Mouse (Mus musculus): ENCODE measurements around the gene Cirbp.

Gene Cirbp

DNA sequence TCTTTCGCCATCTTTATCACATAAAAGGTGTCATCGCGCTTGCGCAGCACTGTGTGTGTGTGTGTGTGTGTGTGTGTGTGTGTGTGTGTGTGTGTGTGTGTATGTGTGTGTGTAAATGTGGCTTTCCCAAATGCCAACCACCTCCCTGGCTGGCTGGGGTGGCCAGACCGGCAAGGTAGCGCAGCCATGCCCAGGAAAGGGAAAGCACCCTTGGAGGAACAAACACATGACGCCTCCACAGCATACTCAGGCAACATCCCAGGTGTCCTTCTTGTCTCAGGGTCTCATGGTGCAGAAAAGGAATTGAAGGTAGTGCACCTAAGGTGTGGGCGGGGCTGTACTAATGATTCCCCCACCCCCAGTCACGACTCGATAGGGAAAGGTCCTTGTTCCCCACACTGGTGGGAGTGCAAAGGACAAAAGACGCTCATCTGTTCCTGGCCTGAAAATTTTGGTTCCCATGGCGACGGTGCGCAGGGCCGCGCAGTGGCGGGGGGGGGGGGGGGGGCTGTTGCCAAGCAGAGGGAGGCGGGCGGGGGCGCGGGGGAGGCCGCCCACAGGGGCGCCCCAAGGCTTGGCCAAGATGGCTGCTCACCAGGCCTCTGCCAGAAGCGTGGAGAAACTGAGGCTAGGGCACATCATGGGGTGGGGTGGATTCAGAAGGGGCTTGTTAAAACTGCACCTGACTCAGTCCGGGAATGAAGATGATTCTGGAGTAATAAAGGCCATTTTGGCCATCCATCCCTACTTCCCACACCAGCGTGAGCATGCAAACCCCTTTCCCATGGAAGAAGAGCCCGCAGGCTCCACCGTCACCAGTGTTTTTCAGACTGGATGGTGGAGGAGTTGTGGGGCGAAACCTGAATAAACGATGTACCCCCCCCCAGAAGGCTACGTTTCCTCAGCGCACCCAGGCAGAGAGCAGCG, 27.9 kb upstream of the Cirbp start:
- no peak for DNase-seq (ENCODE audit: low read depth, low spot score)

DNA sequence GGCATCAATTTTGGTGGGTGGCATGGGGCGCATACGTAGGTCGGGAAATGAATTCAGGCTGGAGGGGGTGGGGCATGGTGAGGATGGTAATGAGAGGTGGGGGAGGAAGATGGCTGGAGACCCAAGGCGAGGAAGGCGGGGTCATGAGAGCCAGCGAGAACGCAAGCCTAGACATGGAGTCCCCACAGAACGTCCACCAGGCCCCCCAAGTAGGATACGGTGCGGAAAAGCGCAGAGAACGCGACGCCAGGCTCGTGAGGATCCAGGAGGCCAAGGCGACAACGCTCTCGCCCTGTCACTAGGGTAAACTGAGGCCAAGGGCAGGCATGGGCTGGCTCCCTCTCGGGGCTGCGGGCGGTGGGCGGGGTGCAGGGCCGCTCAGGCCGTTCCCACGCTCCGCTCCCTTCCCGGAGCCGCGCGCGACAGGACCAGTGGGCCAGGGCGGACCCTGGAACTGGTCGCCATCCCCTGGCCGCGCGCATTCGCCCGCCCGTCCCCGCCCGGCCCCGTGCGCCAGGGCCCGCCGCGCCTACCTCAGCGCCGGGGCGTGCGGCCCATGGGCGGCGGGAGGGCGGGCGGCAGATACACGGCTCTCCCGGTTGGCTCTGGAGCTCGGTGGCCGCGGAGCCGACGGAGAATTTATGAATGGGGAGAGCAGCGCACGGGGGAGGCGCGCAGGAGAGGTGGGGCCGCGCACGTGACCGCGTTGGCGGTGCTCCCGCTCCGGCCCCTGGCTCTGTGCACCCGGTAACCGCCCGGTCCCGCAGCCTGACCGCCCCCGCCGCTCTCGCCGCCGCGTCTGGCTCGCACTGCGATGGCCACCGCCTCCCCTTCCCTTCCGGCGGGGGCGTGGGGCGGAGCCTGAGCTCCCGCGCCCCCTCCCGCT, 27.0 kb upstream of the Cirbp start, which contains the start of gene Atp5d:
Gene Atp5d (plus strand): TSS at position 80 of the 886 bp plus-strand sequence.
- DNase-seq (ENCODE audit: low read depth, low spot score), result no peak

DNA sequence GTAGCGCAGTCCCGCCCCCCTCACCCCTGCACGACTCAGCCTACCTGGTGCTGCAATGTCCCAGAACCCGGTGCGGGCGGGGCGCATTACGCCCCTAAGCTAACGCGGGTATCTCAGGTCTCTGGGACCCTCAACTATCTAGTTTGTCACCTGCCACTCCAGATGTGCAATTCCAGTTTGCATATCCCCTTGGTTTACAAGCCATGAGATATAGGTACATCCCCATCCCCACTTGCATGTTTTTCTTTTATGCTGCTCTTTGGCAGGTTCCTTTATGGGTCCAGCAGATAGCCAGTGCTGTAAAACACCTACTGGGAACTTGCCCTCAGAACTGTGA, 26.4 kb upstream of the Cirbp start:
- no peak for DNase-seq (ENCODE audit: low read depth, low spot score)

DNA sequence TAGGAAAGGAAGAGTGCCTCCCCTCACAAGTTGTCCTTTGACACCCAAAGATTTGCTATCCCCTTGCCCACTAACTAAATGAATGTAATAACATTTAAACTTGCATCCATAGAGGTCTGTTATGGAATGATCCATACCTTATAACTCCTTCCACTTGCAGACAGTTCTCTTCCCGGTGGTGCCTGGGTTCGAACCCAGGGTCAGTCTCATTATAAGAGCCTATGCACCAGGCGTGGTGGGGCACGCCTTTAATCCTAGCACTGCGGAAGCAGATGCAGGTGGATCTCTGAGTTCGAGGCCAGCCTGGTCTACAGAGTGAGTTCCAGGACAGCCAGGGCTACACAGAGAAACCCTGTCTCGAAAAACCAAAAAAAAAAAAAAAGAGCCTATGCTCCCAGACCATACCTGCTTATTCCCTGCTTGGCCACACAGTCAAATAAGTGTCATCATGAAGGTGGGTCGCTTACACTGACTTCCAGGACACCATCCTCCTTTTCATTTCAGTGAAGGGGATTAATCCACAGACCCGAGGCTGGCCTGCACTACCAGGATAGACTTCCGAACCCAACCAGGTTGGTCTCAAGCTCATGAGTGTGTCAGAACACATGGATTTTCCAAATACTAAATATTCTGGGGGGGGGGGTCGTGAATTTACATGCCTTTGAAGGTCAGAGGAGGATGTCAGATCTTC, 25.7 kb upstream of the Cirbp start:
- DNase-seq (ENCODE audit: low read depth, low spot score), result no peak

DNA sequence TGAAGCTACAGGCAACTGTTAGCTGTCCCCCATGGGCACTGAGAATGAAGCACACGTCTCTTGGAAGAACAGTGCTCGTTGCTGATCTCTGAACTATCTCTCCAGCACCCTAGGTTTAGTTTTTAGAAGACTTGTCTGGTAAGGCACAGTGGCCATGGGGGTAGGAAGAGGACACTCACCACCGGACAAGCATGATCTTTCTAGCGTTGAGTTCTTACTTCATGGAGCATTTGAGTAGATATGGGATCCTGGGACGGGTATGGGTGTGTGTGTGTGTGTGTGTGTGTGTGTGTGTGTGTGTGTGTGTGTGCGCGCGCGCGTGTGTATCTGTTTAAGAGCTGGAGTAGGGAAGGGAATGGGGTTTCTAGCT, 25.1 kb upstream of the Cirbp start, which contains the start of gene Cbarp:
Gene Cbarp (minus strand): TSS at position 170 of the 370 bp plus-strand sequence.
- no peak for DNase-seq (ENCODE audit: low read depth, low spot score)

DNA sequence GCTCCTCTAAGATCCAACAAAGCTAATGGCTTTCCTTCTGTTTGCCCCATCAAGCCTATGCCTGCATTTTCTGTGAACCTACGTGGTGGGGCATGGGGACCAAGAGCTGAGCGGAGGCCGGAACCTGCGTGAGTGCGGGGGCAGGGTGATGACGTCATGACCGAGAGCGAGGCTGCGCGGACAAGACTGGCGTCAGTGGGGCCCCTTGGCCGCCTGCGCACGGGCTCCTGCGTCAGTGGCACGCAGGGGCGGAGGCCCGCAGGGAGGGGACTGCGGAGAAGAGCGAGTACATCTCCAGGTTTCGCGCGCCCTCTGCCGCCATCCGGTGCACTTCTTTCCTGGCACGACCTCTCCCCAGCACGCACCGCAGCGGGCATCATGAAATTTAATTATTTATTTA, 24.5 kb upstream of the Cirbp start:
- DNase-seq (ENCODE audit: low read depth, low spot score), result peak; percentile 92

DNA sequence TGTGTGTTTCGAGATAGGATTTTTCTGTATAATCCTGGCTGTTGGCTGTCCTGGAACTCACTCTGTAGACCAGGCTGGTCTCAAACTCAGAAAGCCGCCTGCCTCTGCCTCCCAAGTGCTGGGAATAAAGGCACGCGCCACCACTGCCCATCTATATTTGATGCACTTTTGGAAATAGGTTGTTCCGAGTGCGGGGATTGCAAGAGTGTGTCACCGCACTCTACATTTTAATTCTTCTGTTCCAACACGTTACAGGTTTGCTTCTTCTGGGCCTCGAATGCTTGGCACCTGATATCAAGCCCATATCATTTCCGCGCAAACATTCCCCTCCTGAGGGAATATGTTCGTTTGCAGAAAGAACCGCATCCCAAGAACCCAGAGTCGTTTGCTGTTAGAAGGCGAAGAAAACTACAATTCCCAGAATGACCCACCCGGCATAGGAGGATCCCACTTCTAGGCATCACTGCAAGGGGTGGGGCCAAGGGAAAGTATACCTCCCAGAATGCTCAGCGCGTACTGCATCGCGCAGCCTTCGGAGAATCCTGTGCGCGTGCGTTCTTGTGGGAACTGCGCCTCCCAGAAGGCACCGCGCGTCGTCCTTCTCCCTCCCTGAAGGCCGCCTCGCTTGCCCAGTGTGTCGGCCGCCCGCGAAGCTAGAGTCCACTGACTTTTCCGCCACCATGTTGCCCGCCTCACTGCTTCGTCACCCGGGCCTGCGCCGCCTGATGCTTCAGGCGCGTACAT, 23.8 kb upstream of the Cirbp start:
- peak; percentile 94 for DNase-seq (ENCODE audit: low read depth, low spot score)

DNA sequence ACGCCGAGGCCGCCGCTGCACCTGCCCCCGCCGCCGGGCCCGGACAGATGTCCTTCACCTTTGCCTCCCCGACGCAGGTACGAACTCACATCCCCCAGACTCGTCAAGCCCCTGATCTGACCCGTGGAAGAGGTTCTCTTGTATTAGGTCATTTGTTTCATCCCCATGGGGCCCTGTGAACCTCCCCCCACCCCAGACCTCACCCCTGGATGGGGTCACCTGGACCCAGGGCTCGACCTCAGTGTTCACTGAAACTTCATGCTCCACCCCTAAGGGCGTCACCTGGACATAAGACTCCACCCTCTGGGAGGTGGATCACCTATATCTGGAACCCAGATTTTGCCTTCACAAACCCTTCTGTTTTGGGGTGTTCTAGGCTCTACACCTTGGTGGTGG, 23.3 kb upstream of the Cirbp start:
- no peak for DNase-seq (ENCODE audit: low read depth, low spot score)

DNA sequence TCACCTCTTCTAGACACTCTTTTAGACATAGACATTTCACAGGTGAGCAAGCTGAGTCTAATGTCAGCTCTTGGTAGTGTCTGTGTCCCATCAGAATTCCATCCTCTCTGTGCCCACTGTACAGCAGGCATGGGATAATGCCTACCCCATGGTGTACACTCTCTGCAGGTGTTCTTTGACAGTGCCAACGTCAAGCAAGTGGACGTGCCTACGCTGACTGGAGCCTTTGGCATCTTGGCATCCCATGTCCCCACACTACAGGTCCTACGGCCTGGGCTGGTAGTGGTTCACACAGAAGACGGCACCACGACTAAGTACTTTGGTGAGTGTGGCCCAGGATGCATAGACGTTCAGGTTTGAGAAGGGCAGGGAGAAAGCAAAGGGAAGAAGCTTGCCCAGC, 22.1 kb upstream of the Cirbp start:
- no peak for DNase-seq (ENCODE audit: low read depth, low spot score)

DNA sequence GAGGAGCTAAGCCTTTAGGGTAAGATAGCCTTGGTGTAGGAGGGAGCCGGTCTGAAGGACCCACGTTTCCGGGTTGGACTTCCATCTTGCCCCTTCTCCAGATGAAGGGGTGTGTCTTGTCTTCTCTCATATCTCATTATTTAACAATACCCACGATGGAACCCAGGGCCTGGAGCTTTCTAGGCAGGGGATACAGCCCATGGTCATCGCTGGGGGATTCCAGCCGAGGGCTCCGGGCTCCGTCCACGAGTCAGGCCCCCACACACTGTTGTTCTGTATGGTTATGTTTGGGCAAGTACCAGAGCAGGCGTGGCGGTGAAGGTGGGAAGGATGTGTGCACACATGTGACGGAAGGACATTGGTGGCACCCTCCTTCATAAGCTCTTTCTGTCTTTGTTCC, 21.6 kb upstream of the Cirbp start:
- DNase-seq (ENCODE audit: low read depth, low spot score), result no peak

DNA sequence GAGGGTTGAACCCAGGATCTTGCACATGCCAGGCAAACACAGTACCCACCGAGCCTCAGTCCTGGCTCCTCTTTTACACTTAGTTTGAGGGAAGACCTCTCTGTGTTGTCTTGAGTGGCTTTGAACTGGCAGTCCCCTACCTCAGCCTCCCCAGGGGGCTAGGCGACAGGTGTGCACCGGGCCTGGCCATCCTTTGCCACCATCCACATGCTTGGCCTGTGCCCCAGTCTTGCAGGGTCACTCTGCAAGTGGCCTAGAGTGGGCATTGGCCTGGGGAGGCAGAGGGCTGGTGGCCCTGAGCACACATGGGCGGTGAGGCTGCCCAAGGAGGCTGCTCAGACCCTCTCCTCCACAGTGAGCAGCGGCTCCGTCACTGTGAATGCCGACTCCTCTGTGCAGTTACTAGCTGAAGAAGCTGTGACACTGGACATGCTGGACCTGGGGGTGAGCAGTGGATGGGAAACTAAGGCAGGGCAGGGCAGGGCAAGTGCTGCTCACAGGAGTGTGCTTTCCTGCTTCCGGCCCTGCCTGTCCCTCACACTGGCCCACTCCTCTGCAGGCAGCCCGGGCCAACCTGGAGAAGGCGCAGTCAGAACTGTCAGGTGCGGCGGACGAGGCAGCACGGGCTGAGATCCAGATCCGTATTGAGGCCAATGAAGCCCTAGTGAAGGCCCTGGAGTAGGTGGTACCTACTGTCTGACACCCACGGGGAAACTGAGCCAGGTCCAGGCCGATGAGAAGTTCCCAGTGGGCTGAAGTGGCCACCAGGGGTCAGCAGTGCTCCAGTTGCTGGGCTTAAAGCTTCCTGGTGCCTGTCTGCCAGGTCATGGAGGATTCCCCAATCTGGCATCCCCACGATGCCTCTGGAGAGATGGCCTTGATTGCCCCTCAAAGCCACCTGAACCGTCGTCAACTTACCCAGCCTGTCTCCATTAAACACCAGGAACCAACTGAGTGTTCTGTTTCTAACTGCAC, 20.6 kb upstream of the Cirbp start:
- DNase-seq (ENCODE audit: low read depth, low spot score), result no peak

DNA sequence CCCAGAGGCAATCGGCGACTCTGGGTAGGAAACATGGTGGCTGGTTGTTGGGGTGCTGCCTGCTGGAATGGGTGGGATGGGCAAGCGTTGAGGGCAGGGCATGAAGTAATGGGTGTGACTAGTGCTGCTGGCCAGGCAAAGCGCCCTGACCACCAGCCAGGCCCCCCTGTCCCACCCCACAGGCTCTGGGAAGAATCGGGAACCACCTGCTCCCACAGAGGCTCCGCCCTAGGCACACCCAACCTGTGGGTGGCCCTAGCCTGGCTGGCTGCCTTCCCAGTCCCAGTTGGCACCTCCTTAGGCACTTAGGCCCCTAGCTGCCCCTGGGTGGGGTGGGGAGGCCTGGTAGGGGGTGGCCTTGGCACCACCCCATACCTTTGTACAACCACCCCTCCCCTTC, 19.9 kb upstream of the Cirbp start:
- no peak for DNase-seq (ENCODE audit: low read depth, low spot score)

DNA sequence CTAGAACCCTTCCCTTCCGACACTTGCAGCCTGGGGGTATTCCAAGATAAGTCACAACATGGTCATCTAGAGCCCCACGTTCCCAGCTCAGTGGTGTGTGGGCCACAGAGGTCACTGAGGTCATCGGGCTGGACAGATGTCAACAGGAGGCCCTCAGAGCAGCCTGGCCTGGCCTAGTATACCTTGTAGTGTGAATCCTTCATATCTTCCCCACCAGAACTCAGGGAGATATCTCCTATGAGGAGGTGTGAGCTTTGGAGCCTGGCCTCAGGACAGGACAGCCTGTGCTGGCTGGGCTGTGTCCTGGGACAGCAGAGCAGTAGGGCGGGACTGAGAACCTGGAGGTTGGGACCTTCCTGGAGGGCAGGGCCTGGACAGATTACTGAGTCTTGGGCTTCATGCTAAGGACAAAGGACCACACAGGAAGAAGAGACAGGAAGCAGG, 19.2 kb upstream of the Cirbp start:
- no peak for DNase-seq (ENCODE audit: low read depth, low spot score)

DNA sequence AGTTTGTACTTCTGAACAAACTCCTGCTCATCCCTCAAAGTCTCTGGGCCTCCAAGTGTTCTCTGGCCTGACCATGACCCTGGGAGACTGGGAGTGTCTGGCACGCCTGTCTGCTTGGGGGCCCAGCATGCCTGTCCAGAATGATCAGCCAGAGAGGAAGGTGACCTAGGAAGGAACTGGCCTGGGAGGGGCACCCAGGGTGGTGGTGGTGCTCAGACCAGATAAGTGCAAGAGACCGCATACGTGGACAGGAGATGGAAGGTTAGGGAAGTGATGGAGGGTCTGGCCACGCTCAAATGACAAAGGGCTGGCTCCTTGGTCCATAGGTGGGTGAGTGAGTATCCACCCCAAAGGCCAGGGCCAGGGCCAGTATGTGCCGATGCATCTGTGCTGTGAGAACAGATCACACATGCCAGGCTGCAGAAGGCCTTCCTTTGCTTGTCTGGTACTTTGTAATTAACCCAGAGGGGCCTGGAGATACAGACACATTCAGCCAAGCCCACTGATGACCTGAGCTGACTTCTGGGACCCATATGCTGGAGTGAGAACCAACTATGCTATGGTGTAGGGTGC, 18.6 kb upstream of the Cirbp start:
- DNase-seq (ENCODE audit: low read depth, low spot score), result no peak

DNA sequence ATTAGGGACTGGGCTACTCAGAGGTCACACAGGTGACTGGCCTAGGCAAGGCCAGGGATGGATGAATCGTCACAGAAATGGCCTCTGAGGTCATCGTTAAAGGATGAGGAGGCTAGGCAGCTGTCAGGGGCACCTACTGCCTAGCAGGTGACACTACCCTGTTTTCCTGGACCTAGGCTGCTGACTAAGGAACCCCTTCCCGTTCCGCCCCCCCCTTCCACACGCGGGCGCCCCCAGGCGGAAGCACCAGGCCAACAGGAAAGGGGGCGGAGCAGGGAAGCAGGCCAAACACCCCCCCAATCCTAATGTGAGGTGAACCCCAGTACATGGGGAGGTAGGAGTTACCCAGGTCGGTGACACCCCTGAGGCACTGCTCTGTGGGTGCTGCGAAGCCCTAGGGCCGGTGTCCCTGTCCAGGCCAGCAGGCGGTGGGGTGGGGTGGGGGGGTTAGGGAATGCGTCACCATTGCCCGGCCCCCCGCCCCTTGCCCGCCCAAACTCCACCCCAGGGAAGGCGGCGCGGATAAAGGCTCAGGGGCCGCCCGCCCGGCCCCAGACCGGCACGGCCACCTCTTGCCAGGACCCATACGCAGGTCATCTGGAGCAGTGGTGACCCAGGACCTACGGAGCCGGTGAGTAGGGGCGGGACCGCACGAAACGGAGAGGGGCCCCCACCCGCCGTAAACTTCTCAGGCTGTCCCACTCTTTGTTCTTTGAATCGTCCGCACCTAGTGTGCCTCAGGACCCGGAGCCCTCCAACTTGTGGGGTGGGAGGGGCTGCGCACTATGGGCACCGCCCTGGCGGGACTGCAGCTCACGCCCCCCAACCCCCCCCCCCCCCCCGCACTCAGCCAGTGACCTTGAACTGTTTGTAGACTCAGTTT, 17.8 kb upstream of the Cirbp start, which contains the start of gene Midn:
Gene Midn (plus strand): TSS at position 554 of the 883 bp plus-strand sequence.
- no peak for DNase-seq (ENCODE audit: low read depth, low spot score)

DNA sequence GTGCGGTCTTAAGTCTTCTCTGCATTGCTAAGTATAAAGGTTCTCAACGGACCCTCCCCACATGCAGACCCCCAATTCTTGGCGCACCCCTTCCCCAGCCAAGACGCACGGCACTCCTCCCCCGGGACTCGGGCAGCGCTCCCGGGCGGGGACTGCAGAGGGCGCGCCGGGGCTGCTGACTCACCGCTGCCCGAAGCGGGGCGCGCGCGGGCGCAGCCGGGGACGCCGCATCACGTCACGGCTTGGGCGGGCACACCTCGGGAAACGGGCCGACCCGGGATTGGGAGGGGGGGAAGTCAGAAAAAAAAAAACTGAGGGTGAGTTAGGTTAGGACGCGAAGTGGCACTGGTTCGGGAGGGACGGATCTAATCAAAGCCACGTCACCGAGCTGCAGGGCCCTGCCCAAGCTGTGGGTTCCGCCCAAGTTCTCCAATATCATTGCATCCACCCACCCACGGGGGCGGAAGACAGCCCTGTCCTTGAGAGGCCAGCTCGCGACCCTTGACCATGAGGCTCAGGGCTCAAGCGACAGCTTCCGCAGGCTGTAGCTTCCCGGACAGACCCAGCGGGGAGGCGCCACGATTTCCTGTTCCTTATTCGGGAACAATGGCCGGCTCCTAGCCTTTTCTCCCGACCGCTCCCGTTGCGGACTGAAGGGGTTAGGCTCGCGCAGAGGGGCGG, 17.0 kb upstream of the Cirbp start:
- peak; percentile 83 for DNase-seq (ENCODE audit: low read depth, low spot score)

DNA sequence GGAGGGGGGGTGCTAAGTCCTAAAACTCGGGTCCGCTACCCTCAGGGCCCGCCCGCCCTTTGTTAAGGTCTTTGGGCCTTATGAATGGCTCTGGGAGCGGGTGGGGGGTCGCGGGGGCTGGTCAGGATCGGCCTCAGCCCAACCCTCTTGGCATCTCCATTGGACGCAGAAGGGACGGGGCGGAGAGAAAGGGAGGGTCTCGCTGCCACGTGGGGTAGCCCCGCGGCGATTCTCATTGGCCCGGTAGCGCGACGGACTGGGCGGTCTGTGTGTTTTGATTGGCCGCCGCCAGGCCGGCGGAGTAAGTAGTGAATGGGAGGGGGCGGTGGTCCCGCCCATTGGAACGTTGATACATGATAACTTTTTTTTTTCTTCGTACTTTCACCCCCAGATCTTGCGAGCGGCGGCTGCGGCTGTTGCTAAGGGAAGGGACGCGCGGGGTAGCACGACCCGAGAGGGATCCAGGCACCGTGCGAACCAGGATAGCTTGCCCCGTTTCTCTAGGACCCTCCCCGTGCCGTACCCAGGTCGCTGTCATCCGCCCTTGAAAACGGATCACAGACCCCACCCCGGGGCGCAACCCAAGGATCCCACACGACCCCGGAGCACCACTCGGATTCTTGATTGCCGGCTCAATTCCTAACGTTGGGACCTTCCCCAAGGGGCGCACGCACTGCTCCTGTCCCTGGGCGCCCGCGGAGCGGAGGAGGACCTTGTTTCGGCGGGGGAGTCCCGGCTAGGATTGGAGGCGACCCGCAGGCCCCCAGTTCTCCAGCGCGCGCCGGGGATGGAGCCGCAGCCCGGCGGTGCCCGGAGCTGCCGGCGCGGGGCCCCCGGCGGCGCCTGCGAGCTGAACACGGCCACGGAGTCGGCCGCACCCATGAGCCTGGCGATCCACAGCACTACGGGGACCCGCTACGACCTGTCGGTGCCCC, 16.2 kb upstream of the Cirbp start:
- DNase-seq (ENCODE audit: low read depth, low spot score), result peak; percentile 96

All from WW6 (cell line).